Mouse (Mus musculus): ENCODE measurements at regions not wholly inside any gene's neighbourhood (a gene's known extent, or its start where the extent isn't known, plus 50 kb on each side); places are given as distances from the start of the nearest gene placed in this dataset.
"Not testable (repeated sequence)": the region's sequence is repeated elsewhere in the genome, so short reads cannot be mapped to it uniquely, and the experiment has no call there.

- Histone ChIP-seq H3K4me3 (replicated peaks; ENCODE audit: control insufficient read depth, low read depth, low read length) (no peak overlapping the region), H3K27ac (ENCODE audit: control insufficient read depth, insufficient read depth, low read depth, low read length, poor library complexity) (no peak overlapping the region), H3K4me1 (ENCODE audit: control insufficient read depth, insufficient read depth, low read length) (no peaks in the 10 kb centered on the region)
- 87% methylated on average over 5 of the region's 5 CpGs for WGBS
- TF ChIP-seq CTCF (IDR thresholded peaks at IDR 0.05; ENCODE audit: control insufficient read depth, insufficient read depth, low read length) (no peak), POLR2A (IDR thresholded peaks at IDR 0.05; ENCODE audit: borderline replicate concordance, control insufficient read depth, low read depth, low read length) (no peak)
Measured at GRCm38 (mm10) chr16:12862561-12862960, 246.9 kb upstream of the Ercc4 start.

- 65% methylated on average over 5 of the region's 5 CpGs for WGBS
- H3K4me1 ChIP-seq (ENCODE audit: control insufficient read depth, insufficient read depth, low read length); H3K4me3 ChIP-seq (replicated peaks; ENCODE audit: control insufficient read depth, low read depth, low read length); H3K27ac ChIP-seq (ENCODE audit: control insufficient read depth, insufficient read depth, low read depth, low read length, poor library complexity): not testable (repeated sequence)
Measured at GRCm38 (mm10) chr16:12878326-12878725, 231.2 kb upstream of the Ercc4 start.

GRCm38 (mm10) chr16:12880011-12880410 lies 229.5 kb upstream of the Ercc4 start:
- Histone ChIP-seq H3K4me1 (ENCODE audit: control insufficient read depth, insufficient read depth, low read length) (no peaks in the 10 kb centered on the region), H3K4me3 (replicated peaks; ENCODE audit: control insufficient read depth, low read depth, low read length) (no peak overlapping the region), H3K27ac (ENCODE audit: control insufficient read depth, insufficient read depth, low read depth, low read length, poor library complexity) (no peak overlapping the region)
- WGBS: 84% methylated on average over 8 of the region's 8 CpGs
- TF ChIP-seq POLR2A (IDR thresholded peaks at IDR 0.05; ENCODE audit: borderline replicate concordance, control insufficient read depth, low read depth, low read length) (no peak), CTCF (IDR thresholded peaks at IDR 0.05; ENCODE audit: control insufficient read depth, insufficient read depth, low read length) (no peak)

GRCm38 (mm10) chr16:12880481-12880880 lies 229.0 kb upstream of the Ercc4 start:
- WGBS: 81% methylated on average over 7 of the region's 7 CpGs
- Histone ChIP-seq H3K4me1 (ENCODE audit: control insufficient read depth, insufficient read depth, low read length) (no peaks in the 10 kb centered on the region), H3K27ac (ENCODE audit: control insufficient read depth, insufficient read depth, low read depth, low read length, poor library complexity) (no peak overlapping the region), H3K4me3 (replicated peaks; ENCODE audit: control insufficient read depth, low read depth, low read length) (no peak overlapping the region)
- TF ChIP-seq POLR2A (IDR thresholded peaks at IDR 0.05; ENCODE audit: borderline replicate concordance, control insufficient read depth, low read depth, low read length): no peak
- TF ChIP-seq CTCF (IDR thresholded peaks at IDR 0.05; ENCODE audit: control insufficient read depth, insufficient read depth, low read length): no peak

- WGBS: 68% methylated on average over 1 of the region's 1 CpGs
- H3K27ac ChIP-seq (ENCODE audit: control insufficient read depth, insufficient read depth, low read depth, low read length, poor library complexity): no peak overlapping the region
- H3K4me3 ChIP-seq (replicated peaks; ENCODE audit: control insufficient read depth, low read depth, low read length): no peak overlapping the region
- no peaks in the 10 kb centered on the region for H3K4me1 ChIP-seq (ENCODE audit: control insufficient read depth, insufficient read depth, low read length)
- TF ChIP-seq CTCF (IDR thresholded peaks at IDR 0.05; ENCODE audit: control insufficient read depth, insufficient read depth, low read length) (no peak), POLR2A (IDR thresholded peaks at IDR 0.05; ENCODE audit: borderline replicate concordance, control insufficient read depth, low read depth, low read length) (no peak)
Measured at GRCm38 (mm10) chr16:12882690-12883089, 226.8 kb upstream of the Ercc4 start.

- no peak for TF ChIP-seq POLR2A (IDR thresholded peaks at IDR 0.05; ENCODE audit: borderline replicate concordance, control insufficient read depth, low read depth, low read length)
- no peak for TF ChIP-seq CTCF (IDR thresholded peaks at IDR 0.05; ENCODE audit: control insufficient read depth, insufficient read depth, low read length)
- Histone ChIP-seq H3K27ac (ENCODE audit: control insufficient read depth, insufficient read depth, low read depth, low read length, poor library complexity) (no peak overlapping the region), H3K4me1 (ENCODE audit: control insufficient read depth, insufficient read depth, low read length) (no peaks in the 10 kb centered on the region; the same call in 1 of the 2 replicates), H3K4me3 (replicated peaks; ENCODE audit: control insufficient read depth, low read depth, low read length) (no peak overlapping the region)
- WGBS: 51% methylated on average over 3 of the region's 3 CpGs
Measured at GRCm38 (mm10) chr16:12884556-12884955, 224.9 kb upstream of the Ercc4 start.

- Histone ChIP-seq H3K4me1 (ENCODE audit: control insufficient read depth, insufficient read depth, low read length) (no peaks in the 10 kb centered on the region; the same call in 1 of the 2 replicates), H3K27ac (ENCODE audit: control insufficient read depth, insufficient read depth, low read depth, low read length, poor library complexity) (no peak overlapping the region), H3K4me3 (replicated peaks; ENCODE audit: control insufficient read depth, low read depth, low read length) (no peak overlapping the region)
- 87% methylated on average over 1 of the region's 1 CpGs for WGBS
- TF ChIP-seq CTCF (IDR thresholded peaks at IDR 0.05; ENCODE audit: control insufficient read depth, insufficient read depth, low read length) (no peak), POLR2A (IDR thresholded peaks at IDR 0.05; ENCODE audit: borderline replicate concordance, control insufficient read depth, low read depth, low read length) (no peak)
Measured at GRCm38 (mm10) chr16:12886127-12886526, 223.4 kb upstream of the Ercc4 start.

GRCm38 (mm10) chr16:12887381-12887780 lies 222.1 kb upstream of the Ercc4 start:
- Histone ChIP-seq H3K27ac (ENCODE audit: control insufficient read depth, insufficient read depth, low read depth, low read length, poor library complexity) (no peak overlapping the region), H3K4me3 (replicated peaks; ENCODE audit: control insufficient read depth, low read depth, low read length) (no peak overlapping the region), H3K4me1 (ENCODE audit: control insufficient read depth, insufficient read depth, low read length) (no peaks in the 10 kb centered on the region; the same call in 1 of the 2 replicates)
- TF ChIP-seq CTCF (IDR thresholded peaks at IDR 0.05; ENCODE audit: control insufficient read depth, insufficient read depth, low read length) (no peak), POLR2A (IDR thresholded peaks at IDR 0.05; ENCODE audit: borderline replicate concordance, control insufficient read depth, low read depth, low read length) (no peak)
- 58% methylated on average over 2 of the region's 2 CpGs for WGBS

- TF ChIP-seq POLR2A (IDR thresholded peaks at IDR 0.05; ENCODE audit: borderline replicate concordance, control insufficient read depth, low read depth, low read length): no peak
- no peak for TF ChIP-seq CTCF (IDR thresholded peaks at IDR 0.05; ENCODE audit: control insufficient read depth, insufficient read depth, low read length)
- no peak overlapping the region for H3K27ac ChIP-seq (ENCODE audit: control insufficient read depth, insufficient read depth, low read depth, low read length, poor library complexity)
- WGBS: 46% methylated on average over 1 of the region's 1 CpGs
- H3K4me1 ChIP-seq (ENCODE audit: control insufficient read depth, insufficient read depth, low read length): peaks cover 3% of the 10 kb centered on the region; the same call in 1 of the 2 replicates
- no peak overlapping the region for H3K4me3 ChIP-seq (replicated peaks; ENCODE audit: control insufficient read depth, low read depth, low read length)
Measured at GRCm38 (mm10) chr16:12890094-12890493, 219.4 kb upstream of the Ercc4 start.

Data from bone marrow, adult 2 months (tissue).